Mouse (Mus musculus) brain, embryonic 14.5 days (tissue): ENCODE measurements around the gene Asic1.

ENCODE experiments used
- CTCF ChIP-seq: fragments of 200-500 bp; IDR thresholded peaks from 2 replicates; pipeline ENCODE4 v1.5.1; 2012; ENCODE audit warnings: inconsistent platforms, mild to moderate bottlenecking, moderate library complexity, borderline replicate concordance; ENCODE audit not compliant: insufficient read depth, insufficient read length; ENCODE audit errors: extremely low read depth
- POLR2A ChIP-seq: fragments of 200-500 bp; IDR thresholded peaks from 2 replicates; pipeline ENCODE4 v1.6.1; 2012; ENCODE audit warnings: mild to moderate bottlenecking, inconsistent platforms, borderline replicate concordance; ENCODE audit not compliant: poor library complexity, insufficient read depth, insufficient read length, severe bottlenecking; ENCODE audit errors: extremely low read depth

GRCm38 (mm10) chr15:99663964-99664599 lies 6.1 kb upstream of the Asic1 start:
- TF ChIP-seq CTCF (no peak), POLR2A (no peak)
